Mouse (Mus musculus): ENCODE measurements around the gene Elp4.

The Elp4 gene

DNA sequence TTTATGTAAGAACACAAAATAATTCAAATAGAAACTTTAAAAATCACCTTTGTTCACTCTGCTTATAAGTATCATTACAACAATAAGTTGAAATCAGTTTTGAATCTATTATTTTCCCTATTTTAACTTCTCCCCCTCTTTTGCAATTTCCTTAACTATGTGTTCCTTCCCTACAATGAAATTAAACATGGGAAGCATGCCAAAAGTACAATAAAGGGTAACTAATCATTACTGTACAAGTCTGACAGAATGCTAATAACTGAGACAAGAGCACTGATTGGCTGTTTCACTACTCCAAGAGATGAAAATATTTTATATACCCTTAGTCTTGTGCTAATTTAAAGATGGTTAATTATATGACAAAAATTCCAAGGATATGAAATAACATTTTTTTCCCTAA lies 99.2 kb downstream of the Elp4 start:
- in situ Hi-C loops (cut with MboI): no loop called here

DNA sequence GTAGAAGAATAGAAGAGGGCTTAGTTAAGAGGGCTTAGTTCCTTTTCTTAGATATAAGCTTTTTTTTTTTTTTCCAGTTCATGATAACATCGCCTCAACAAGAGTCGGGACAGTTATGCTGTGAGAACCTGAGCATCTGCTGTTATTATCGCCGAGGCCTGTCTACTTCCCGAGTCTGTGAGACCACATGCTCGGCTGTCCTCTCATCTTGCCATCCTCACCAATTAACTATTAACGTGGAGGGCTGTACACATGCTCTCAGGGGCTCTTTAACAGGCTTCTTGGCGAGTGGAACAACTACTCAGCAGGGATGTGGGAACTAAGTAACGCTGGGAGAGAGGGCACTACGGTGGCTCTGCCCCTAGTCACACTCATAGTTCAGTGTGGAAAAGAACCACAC lies 99.9 kb downstream of the Elp4 start:
- in situ Hi-C loops (cut with MboI): no loop called here

DNA sequence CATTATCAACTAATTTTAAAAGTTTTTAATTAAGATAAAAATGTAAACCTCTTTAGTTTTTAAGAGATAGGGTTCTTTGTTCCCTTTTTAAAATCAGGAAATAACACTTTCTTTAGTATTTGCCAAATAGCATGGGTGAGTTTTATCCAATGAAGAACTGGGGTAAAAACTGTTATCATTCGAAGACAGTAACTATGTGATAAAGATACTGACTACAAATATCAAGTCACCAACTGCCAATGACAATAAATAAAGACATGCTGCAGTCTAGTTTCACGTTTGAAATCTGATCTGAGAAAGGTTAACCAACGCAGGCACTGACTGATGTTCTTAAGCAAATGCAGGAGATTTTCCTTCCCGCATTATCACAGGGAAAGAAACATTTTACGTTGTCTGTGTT lies 100.9 kb downstream of the Elp4 start:
- in situ Hi-C loops (cut with MboI): no loop called here

DNA sequence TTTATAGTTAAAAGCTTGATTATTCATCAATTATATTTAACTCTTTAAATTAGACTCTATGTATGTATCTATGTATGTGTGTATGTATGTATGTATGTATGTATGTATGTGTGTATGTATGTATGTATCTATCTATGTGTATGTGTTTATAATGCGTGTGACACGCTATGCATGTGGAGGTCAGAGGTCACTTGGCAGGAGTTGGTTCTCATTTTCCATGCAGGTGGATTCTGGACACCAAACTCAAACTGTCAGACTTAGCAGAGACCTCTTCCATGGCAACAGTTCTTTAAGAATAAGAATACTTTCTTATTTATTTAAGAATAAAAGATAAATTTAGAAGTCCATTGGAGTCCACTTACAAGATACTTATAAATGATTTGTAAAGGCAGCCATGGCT lies 101.5 kb downstream of the Elp4 start:
- in situ Hi-C loops (cut with MboI): no loop called here

DNA sequence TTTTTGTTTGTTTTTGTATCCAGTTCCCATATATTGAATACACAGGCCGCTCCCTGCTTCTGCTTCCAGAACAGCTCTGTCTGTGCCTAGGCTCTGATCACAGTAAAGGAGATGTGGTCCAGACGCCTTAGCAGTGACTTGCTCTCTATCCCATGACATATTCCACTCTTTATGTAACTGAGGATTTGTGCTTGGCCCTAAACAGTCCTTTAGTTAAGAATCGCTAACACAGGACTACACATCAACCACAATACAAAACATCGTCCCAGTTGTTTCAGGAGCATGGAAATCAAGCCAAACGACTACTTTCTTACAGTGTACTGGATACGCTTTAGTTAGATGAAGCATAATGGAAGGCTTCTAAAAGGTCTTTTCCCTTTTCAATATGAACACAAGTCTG lies 102.8 kb downstream of the Elp4 start:
- in situ Hi-C loops (cut with MboI): no loop called here

DNA sequence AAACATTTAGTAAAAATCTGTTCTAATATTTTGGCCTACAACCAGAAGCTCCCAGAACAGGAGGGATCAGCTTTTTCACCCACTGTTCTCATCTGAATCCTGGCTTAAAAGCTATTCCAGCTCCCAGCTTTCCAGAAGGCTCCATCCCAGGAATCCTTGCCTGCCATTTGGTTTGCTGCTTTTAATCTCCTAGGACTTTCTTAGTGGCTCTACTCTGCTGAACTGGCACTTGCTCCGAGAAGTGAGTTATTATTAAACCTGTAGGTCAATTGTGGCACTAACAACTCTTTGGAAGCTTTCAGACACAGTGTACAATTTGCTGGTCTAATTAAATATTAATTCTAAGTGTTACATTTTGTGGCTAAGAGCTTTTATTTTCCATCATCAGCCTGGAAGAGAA lies 103.7 kb downstream of the Elp4 start:
- in situ Hi-C loops (cut with MboI): no loop called here

DNA sequence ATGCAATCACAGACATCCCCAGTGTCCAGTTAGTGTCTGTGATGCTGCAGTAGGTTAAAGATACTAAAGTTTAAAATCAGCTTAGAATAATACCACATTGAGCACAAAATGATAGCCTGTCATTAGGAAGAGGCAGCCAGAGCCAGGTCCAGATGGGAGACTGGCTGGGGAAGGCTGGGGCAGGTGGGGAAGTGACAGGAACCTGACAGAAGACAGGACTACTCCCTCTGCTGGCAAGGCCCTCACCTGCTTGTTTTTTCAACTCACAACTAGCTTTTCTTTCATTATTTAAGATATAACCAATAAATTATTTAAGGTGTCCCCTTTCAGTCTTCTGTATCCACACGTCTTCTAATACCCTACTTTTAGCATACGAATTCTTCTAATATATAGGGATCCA lies 104.5 kb downstream of the Elp4 start:
- in situ Hi-C loops (cut with MboI): no loop called here

DNA sequence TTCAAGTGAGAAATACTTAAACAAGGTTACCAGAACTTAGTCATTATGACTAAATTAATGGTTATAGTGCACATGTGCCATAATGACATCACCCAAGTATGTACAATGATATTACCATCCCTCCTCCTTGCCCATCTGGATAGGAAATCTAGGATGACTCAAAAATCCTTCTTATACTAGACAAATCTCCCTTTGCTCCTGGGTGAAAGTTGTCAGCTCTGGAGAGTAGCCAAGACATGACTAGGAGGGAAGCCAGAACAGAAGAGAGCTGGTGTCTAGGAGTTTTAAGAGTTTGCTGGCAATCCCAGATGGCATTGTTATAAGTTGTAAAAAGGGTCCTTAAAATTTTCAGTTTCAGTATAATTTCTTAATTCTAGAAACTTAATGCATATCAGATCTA lies 106.5 kb downstream of the Elp4 start:
- in situ Hi-C loops (cut with MboI): no loop called here

DNA sequence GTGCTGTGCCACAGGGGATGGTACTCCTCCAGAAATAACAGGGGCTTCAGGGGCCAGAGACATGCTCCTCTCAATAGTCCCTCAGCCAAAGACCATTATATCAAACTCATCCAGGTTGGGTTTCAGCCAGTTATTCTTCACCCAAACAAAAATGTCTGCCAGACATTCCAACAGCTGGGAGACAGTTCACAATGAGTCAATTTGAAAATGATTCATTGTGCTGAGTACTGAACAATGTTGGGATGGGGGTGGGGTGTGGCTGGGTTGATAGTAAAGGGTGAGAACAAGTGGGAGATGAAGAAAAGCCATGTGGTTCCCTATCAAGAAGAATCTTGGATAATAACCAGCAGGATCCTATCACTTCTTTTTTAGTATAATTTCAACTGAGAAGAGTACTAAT lies 108.3 kb downstream of the Elp4 start:
- in situ Hi-C loops (cut with MboI): no loop called here

DNA sequence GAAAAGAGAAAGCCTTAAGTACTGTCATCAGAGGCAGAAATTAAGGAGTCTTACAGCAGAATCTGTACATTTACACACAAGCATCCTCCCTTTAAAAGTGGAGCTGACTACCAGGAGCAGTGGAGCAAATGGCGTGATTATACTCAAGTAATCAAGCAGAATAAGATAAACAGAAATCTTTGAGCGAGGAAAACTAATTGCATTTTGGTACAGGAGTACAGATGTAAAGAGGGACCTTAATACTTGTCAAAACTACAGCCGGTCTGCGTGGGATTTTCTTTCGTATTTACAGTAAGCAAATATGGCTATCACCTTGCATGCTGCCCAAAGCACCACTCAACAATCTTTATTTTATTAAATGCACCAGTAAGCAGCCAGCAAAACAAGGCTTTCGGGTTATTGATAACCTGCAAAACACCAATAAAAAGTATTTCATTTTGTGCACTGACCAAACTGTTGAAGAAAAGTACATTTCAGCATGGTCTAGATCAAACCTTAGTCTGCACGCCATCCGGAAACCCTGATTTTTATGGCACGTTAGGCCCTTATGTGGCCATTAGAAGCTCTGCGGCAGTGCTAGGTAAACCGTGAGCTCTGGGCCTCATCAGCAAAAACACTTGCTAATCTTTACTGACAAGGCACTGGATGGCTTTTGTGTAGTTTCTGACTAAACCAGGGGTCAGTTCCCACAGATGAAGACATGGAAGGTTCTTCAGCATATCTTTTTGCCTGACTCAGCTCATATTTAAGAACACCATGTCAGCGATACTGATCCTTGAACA lies 111.8 kb downstream of the Elp4 start:
- in situ Hi-C loops (cut with MboI): no loop called here

DNA sequence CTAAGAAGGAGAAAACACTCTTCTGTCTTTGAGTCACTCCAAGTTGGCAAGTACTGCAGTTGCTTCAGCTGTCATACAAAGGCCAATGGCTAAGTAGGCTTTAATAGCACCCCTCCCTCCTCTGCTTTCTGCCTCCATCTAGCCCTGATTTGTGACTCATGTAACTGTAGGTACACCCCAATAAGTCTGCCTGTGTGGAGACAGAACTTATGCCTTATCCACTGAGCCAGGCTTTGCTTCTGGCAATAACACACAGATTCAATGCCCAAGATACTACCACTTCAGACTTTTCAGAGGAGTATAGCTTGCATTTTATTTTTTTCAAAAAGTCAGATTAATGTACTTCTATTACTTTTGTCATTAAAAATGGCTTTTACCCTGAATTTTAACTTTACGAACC lies 114.4 kb downstream of the Elp4 start:
- in situ Hi-C loops (cut with MboI): no loop called here

DNA sequence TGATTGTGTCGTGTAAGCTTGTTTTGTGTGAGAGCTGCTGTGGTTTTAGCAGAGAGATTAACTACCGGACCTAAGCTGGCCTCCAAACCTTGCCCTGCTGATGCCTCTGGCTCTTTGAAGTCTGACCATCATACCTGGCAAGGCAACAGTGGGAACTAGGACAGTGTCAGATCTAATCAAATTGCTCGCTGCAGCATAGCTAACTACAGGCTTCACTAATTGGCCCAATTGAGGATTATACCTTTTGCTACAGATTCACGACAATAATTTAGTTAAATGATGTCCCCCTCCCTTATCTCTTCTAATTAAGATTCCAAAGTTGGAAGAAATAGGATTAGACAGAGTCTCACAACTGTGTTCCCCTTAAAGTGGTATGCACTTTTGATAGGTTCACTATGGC lies 116.6 kb downstream of the Elp4 start:
- in situ Hi-C loops (cut with MboI): no loop called here

DNA sequence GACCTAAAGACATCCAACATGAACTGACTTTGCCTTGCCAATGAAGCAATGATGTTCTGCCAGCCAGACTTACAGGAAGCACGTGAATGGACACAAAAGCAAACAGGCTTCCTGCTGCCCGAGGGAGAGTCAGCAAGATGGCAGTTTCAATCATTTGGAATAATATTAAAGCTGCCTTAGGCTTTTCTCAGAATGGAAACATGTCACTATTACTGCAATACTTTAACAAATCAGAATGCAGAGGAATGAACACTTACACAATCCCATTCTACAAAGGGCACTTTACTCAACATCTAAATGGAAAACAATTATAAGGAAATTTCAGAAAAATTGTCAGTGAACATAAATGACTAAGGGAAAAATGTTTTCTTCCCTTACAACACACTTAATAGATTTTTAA lies 117.4 kb downstream of the Elp4 start:
- in situ Hi-C loops (cut with MboI): no loop called here

DNA sequence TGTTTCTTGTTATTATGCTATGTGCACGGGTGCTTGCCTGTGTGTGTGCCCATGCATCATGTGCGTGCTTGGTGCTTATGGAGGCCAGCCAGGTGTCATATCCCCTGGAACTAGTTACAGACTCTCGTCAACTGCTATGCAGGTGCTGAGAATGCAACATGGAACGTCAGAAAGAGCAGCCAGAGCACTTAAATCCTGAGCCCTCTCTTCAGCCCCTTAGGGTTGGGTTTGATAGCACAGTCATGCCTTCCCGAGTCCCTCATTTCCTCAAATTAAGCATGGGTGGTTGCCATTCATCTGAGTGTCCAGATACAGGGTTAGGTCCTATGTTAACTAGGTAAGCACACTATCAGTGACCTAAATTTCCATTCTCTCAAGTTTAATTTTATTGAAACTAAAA lies 121.5 kb downstream of the Elp4 start:
- in situ Hi-C loops (cut with MboI): no loop called here

DNA sequence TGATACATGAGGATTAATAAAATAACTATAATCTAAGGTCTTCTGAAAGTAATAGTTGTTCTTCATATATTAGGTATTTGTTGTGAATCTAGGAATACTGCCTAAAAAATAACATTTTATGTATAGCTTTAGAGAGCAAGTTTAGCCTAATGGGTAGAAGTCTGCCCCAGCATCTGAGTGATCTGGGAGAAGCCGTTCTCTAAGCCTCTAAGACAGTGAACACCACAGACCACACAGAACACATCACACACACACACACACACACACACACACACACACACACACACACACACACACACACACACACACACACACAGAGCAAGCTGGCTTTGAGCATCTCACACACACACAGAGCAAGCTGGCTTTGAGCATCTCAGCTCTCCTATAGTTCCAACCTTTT lies 123.6 kb downstream of the Elp4 start:
- in situ Hi-C loops (cut with MboI): no loop called here

DNA sequence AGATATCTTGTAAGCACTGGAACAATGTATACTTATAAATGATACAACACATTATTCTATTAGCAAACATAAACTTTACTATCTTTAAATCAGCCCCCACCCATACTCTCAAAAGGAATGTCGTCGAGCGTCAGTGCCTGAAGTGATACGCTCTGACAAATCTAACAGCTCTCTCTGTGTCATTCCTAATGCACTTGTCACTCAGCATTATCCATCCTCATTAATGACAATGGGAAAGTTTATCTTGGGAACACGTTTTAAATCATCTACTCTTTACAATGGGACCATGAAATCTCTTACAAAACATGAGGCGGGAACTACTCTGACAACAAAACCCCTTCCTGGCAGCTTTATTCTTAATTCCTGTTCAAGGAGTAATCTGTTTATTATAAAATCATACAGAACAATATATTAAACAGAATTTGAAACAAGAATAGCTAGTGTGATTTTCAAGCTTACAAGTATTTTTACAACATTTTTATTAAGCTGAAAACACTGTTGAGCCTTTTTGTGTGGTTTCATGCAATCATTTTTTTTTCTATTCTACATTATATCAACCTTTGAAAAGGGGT lies 125.0 kb downstream of the Elp4 start:
- in situ Hi-C loops (cut with MboI): no loop called here

DNA sequence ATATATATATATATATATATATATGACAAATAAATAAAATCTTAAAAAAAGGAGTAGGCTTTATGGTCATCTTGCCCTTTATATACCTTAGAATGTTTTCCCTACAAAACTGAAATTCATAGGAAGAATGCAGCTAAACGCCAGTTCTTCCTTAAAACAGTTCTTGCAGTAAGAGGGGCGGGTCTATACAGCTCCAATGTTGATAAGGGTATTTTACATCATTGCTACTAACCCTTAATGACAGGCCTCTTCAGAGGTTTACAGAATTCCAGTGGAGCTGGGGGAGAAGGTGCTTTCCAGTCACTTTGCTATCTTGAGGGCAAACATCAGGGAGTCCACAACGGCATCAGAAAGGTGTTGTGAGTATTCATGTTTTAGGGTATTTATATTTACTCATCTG lies 133.1 kb downstream of the Elp4 start:
- in situ Hi-C loops (cut with MboI): no loop called here

DNA sequence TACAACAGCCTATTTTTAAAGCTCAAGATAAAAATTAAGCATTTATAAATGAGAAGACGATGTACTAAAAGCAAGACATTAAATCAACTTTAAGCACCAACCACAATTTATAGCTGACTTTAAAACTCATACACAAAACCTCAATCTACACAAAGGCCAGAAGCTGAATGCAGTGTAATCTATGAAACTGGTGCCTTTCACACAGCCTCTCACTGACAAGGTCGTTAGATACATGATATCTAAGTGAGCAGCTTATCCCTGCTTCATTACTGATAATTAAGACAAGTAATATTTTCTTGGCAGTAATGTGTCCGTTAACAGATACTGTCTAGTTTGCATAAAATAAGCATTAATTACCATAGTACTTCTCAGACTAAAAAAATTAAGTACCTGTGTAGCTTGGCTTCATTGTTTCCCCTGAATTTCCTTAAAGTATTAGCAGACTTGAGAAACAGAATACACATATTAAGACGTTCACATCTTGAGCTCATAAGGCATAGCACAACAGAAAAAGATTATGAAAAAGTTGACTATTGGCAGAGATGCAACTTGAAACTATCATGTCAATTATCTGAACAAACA lies 134.5 kb downstream of the Elp4 start:
- in situ Hi-C loops (cut with MboI): no loop called here

DNA sequence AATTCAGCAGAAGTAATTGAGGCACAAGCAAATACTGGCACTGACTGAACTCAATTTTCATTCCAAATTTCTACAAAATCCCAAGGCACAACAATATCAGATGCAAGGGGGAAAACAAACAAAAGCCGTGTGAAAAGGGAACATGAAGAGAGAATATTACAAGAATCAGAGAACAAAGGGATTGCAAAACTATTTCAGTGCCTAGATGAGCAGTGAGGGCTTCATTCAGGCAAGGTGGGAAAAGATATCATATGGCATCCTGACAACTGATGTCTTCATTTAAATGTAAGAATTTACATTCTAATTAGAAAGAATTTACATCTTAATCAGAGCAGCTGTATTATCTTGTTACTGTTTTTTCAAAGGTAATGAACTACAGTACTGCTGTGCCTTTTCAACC lies 150.9 kb downstream of the Elp4 start:
- in situ Hi-C loops (cut with MboI): no loop called here

DNA sequence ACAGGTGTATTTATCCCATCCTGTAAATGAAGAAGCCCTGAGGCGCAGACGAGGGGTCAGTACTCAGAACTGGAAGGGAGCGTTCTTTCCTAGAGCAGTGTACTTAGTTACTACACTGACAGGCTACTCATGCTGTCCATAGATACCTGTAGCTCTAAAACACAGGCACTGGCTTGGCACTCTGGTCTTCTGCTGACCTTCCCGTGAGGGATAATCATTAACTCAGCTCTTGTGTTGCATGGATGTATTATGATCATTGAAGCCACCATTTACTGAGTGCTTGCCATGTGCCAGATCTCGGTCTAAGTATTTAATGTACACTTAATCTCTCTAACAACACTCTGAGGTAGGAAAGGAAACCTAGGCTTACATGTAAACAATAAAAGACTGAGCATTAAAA lies 155.3 kb downstream of the Elp4 start:
- in situ Hi-C loops (cut with MboI): no loop called here

DNA sequence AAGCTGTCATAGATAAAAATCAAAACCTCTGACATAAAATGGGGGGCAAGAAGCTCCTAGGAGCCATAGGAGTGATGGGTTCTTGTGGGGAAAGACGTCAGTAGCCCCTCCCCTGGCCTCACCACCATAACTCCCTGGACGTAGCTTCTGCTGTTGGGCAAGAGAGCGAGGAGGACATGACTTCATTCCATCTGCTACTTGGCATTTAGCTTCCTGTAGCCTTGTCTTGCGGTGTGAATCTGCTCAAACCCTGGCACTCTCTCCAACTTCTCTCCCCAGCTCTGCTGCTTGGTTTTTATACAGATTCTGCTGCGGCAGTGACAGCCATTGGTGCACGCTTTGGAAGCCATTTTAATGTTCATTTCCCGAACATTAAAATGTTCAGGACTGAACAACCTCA lies 157.5 kb downstream of the Elp4 start:
- in situ Hi-C loops (cut with MboI): no loop called here

DNA sequence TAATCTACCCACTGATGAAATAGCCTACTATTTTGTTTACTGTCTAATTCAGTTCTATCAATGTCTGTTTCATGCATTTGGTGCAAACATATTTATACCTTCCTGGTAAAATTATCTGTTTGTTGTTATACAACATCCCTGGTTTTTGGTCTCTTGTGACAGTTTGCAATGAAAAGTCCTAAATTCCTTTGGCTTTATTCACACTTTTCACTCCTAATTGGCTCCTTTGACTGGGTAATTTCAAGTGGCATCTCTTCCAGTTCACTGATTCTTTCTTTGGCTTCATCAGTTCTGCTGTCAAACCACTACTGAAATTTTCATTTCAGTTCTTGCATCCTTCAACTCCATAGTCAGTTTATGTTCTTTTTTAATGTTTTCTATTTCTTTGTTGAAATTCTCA lies 168.2 kb downstream of the Elp4 start:
- in situ Hi-C loops (cut with MboI): no loop called here

DNA sequence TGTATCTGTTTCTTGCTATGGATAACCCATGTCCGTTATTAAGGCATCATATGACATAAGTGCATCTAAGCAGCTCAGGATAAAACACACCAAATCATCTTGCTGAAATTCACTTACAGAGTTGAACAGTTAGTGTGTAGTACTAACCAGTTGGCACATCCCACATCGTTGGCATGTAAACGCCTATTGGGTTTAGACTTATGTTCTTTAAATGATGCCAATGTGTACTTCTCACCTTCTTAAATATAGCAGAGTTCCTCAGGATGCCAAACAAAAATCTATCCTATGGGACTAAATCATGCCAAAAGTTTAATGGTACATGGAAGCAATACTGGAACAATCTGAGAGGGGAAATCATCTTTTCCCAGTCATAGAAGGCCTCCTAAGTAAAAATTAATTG lies 173.7 kb downstream of the Elp4 start:
- in situ Hi-C loops (cut with MboI): no loop called here

DNA sequence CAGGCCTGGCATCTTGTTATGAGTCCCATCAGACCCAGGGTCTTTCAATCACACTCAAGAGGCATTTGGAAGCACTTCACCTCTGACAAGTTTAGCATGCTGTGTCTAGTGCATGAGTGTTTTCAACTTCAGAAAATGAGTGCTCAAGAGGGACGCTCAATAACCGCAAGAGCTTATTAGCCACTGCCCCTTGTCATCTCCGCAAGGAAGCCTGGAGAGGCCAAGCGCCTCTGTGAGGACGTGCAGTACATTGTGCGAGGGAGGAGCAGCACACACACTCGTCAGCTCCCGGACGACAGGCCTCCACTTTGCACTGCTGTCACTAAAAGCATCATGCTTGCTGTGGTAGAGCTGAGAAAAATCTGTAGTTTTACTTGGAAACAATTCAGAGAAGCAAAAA lies 177.7 kb downstream of the Elp4 start:
- in situ Hi-C loops (cut with MboI): no loop called here

Measured in mature B cell (primary cell).